14 mouse cellular contexts compared by ENCODE assay signal in the genomic region with DNA sequence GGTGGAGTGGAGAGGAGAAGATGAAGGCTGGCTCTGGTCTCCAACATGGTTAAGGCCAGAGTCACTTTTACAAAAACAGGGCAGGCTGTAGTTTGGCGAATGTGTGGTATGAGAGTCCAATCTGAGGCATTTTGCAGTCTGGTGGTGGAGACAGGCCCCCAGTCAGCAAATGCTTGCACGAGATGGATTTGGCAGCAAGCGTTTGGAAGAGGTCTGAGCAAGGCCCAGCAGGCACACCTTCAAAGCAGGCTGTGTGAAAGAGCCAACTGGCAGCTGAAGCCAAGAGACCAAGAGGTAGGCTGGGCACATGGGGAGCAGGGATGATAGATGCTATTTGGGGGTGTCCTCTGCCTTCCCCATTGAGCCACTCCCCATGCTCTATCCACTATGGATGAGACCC. TPM values are rescaled to one million over a fixed set of nuclear protein-coding genes. Genes with fewer than 3 reads are reported as not detected.
A peak's percentile ranks its signal among the peaks of the same experiment; 100 is the strongest.
DNase-seq lines count a peak whose midpoint lies in the region; ATAC-seq and TF ChIP-seq lines count a peak whose summit lies in the region.
"Had no signal": no experiment of that assay in that cellular context is flagged by ENCODE, and none has a peak within 500 bp of the region (broad histone marks: within the 10 kb centered on the region; RNA-seq: fewer than 3 reads in every experiment).

No protein-coding gene starts in this region.

- no peak overlapping the region for H3K4me3 ChIP-seq in cortical plate, adult 2 months (ENCODE audit: insufficient read depth, low read length)
- no peak overlapping the region for H3K4me3 ChIP-seq in hindbrain, embryonic 15.5 days
- H3K4me3 ChIP-seq in neural tube, embryonic 14.5 days (ENCODE audit: low read depth, low read length), result no peak overlapping the region
- no peak overlapping the region for H3K4me3 ChIP-seq in kidney, embryonic 15.5 days (replicated peaks)
- no peak overlapping the region for H3K4me3 ChIP-seq in intestine, postnatal 0 days (ENCODE audit: low read depth, low read length)
- H3K4me3 ChIP-seq: liver, embryonic 15.5 days had no signal

- H3K9me3 ChIP-seq in hindbrain, embryonic 15.5 days, result no peaks in the 10 kb centered on the region
- H3K9me3 ChIP-seq in neural tube, embryonic 14.5 days (ENCODE audit: control insufficient read depth, low read length), result no peaks in the 10 kb centered on the region
- H3K9me3 ChIP-seq in kidney, embryonic 15.5 days (replicated peaks), result no peaks in the 10 kb centered on the region
- no peaks in the 10 kb centered on the region for H3K9me3 ChIP-seq in intestine, postnatal 0 days (ENCODE audit: control insufficient read depth)
- H3K9me3 ChIP-seq: liver, embryonic 15.5 days had no signal

- H3K4me2 ChIP-seq in hindbrain, embryonic 15.5 days, result no peak overlapping the region
- no peak overlapping the region for H3K4me2 ChIP-seq in neural tube, embryonic 14.5 days (ENCODE audit: low read depth, low read length)
- no peak overlapping the region for H3K4me2 ChIP-seq in kidney, embryonic 15.5 days
- H3K4me2 ChIP-seq in intestine, postnatal 0 days (replicated peaks; ENCODE audit: low read depth), result no peak overlapping the region
- H3K4me2 ChIP-seq: liver, embryonic 15.5 days had no signal

- ATAC-seq in hindbrain, embryonic 15.5 days (ENCODE audit: low FRiP score, low read depth), result no peak
- no peak for ATAC-seq in neural tube, embryonic 14.5 days (ENCODE audit: low read depth)
- no peak for ATAC-seq in kidney, embryonic 15.5 days (replicated peaks; ENCODE audit: low FRiP score)
- ATAC-seq in intestine, postnatal 0 days, result no peak
- ATAC-seq: CD4-positive, CD25-positive, alpha-beta regulatory T cell, adult 4 months had no signal

- H3K27me3 ChIP-seq in hindbrain, embryonic 15.5 days, result no peaks in the 10 kb centered on the region
- H3K27me3 ChIP-seq in neural tube, embryonic 14.5 days (ENCODE audit: control insufficient read depth, insufficient read depth, low read length), result no peaks in the 10 kb centered on the region
- H3K27me3 ChIP-seq in kidney, embryonic 15.5 days, result no peaks in the 10 kb centered on the region
- H3K27me3 ChIP-seq in intestine, postnatal 0 days (replicated peaks; ENCODE audit: control insufficient read depth, insufficient read depth, low read length), result no peaks in the 10 kb centered on the region
- H3K27me3 ChIP-seq: liver, embryonic 15.5 days had no signal

- intact Hi-C loops in left cerebral cortex, postnatal 4 days (cut with DNase I), result no loop called here
- intact Hi-C loops in left cerebral cortex, postnatal 10 days (cut with DNase I), result no loop called here

- peak; percentile 46 for DNase-seq in left cerebral cortex, postnatal 4 days
- no peak for DNase-seq in left cerebral cortex, postnatal 10 days (ENCODE audit: extremely low spot score in 1 of 2, low spot score in 2 of 2)
- no peak for DNase-seq in embryo, embryonic 10.5 days (ENCODE audit: low spot score)
- DNase-seq: adrenal gland, adult 8-10 months; heart, postnatal 4 days; kidney, postnatal 10 days; thymus, adult 18-20 months had no signal

- H3K4me1 ChIP-seq in cortical plate, adult 2 months (ENCODE audit: control insufficient read depth, insufficient read depth, low read length), result peaks cover 33% of the 10 kb centered on the region
- peaks cover 59% of the 10 kb centered on the region for H3K4me1 ChIP-seq in hindbrain, embryonic 15.5 days (replicated peaks)
- H3K4me1 ChIP-seq in neural tube, embryonic 14.5 days (ENCODE audit: control insufficient read depth, insufficient read depth, low read length), result peaks cover 26% of the 10 kb centered on the region
- H3K4me1 ChIP-seq in kidney, embryonic 15.5 days, result peaks cover 40% of the 10 kb centered on the region
- H3K4me1 ChIP-seq in intestine, postnatal 0 days (replicated peaks; ENCODE audit: control insufficient read depth, insufficient read depth, low read length), result no peaks in the 10 kb centered on the region

- H3K27ac ChIP-seq in cortical plate, adult 2 months (ENCODE audit: insufficient read depth, low read length), result peak overlapping the region; percentile 63
- H3K27ac ChIP-seq in hindbrain, embryonic 15.5 days (replicated peaks), result peak overlapping the region; percentile 71
- H3K27ac ChIP-seq in neural tube, embryonic 14.5 days (ENCODE audit: low read depth, low read length), result peak overlapping the region; percentile 31; the same call in 1 of the 2 replicates
- no peak overlapping the region for H3K27ac ChIP-seq in kidney, embryonic 15.5 days
- H3K27ac ChIP-seq in intestine, postnatal 0 days (ENCODE audit: low read depth, low read length), result no peak overlapping the region
- H3K27ac ChIP-seq: liver, embryonic 15.5 days had no signal

- no peak for TF ChIP-seq POLR2A in cortical plate, adult 2 months (IDR thresholded peaks at IDR 0.05; ENCODE audit: extremely low read depth, insufficient read depth, low read length)

- WGBS in hindbrain, embryonic 15.5 days, result 37% methylated on average over 3 of the region's 3 CpGs
- 72% methylated on average over 3 of the region's 3 CpGs for WGBS in neural tube, embryonic 14.5 days
- 69% methylated on average over 3 of the region's 3 CpGs for WGBS in kidney, embryonic 15.5 days
- 74% methylated on average over 3 of the region's 3 CpGs for WGBS in intestine, postnatal 0 days

- H3K36me3 ChIP-seq in hindbrain, embryonic 15.5 days, result no peaks in the 10 kb centered on the region
- no peaks in the 10 kb centered on the region for H3K36me3 ChIP-seq in neural tube, embryonic 14.5 days (ENCODE audit: control insufficient read depth, insufficient read depth, low read length)
- no peaks in the 10 kb centered on the region for H3K36me3 ChIP-seq in kidney, embryonic 15.5 days
- H3K36me3 ChIP-seq in intestine, postnatal 0 days (ENCODE audit: control insufficient read depth, insufficient read depth), result no peaks in the 10 kb centered on the region
- H3K36me3 ChIP-seq: liver, embryonic 15.5 days had no signal

- TF ChIP-seq CTCF in cortical plate, adult 2 months (IDR thresholded peaks at IDR 0.05; ENCODE audit: extremely low read depth, insufficient read depth, low read length), result no peak
- no peak for TF ChIP-seq CTCF in intestine, postnatal 0 days (IDR thresholded peaks at IDR 0.05; ENCODE audit: low read depth)

- H3K9ac ChIP-seq in hindbrain, embryonic 15.5 days, result no peak overlapping the region
- H3K9ac ChIP-seq in neural tube, embryonic 14.5 days (replicated peaks; ENCODE audit: low read depth, low read length), result no peak overlapping the region
- H3K9ac ChIP-seq in kidney, embryonic 15.5 days, result no peak overlapping the region
- no peak overlapping the region for H3K9ac ChIP-seq in intestine, postnatal 0 days (ENCODE audit: low read depth, low read length)
- H3K9ac ChIP-seq: liver, embryonic 15.5 days had no signal

RNA-seq across cellular contexts. Expression of a gene that starts 51.7 kb away (rescaled TPM):
- total RNA-seq in left cerebral cortex, postnatal 4 days (2021), result 10 to 100 TPM; 56.7 to 56.9 TPM
- 100 to 1,000 TPM in 1 of 2 experiments, 10 to 100 TPM in 1; 90.8 to 102 TPM for total RNA-seq in left cerebral cortex, postnatal 10 days (2021)
- polyA plus RNA-seq in cortical plate, adult 2 months (2012; rRNA removed), result 81.9 and 83.3 TPM in 2 replicates
- polyA plus RNA-seq in hindbrain, embryonic 15.5 days (2015; fragmentation: Nextera tagmentation; extraction: Ambion mirVana), result 27.0 and 27.4 TPM in 2 replicates
- polyA plus RNA-seq in neural tube, embryonic 14.5 days (2014; fragmentation: Nextera tagmentation; extraction: Ambion mirVana), result 25.9 and 29.4 TPM in 2 replicates
- 16.0 TPM in 2 replicates for polyA plus RNA-seq in kidney, embryonic 15.5 days (2015; fragmentation: Nextera tagmentation; extraction: Ambion mirVana)
- polyA plus RNA-seq in intestine, postnatal 0 days (2015; fragmentation: Nextera tagmentation; extraction: Ambion mirVana), result 4.0 TPM in 2 replicates

Comparison
In these comparisons a context has a peak if more than half of its experiments do, and no peak if none do; other contexts are left out.
1. H3K27ac ChIP-seq: peak in cortical plate, adult 2 months (single experiment), hindbrain, embryonic 15.5 days (single experiment) and neural tube, embryonic 14.5 days (single experiment); none in kidney, embryonic 15.5 days (single experiment) and intestine, postnatal 0 days (single experiment).